In genomic region chr6:30026799-30027198, GRCm38 (mm10) we compare ENCODE assay signal across 8 mouse cellular contexts. TPM values are rescaled to one million over a fixed set of nuclear protein-coding genes. Genes with fewer than 3 reads are reported as not detected.
DNase-seq lines count a peak whose midpoint lies in the region; ATAC-seq and TF ChIP-seq lines count a peak whose summit lies in the region.
"Had no signal": no experiment of that assay in that cellular context is flagged by ENCODE, and none has a peak within 500 bp of the region (broad histone marks: within the 10 kb centered on the region; RNA-seq: fewer than 3 reads in every experiment).

No protein-coding gene starts in this region.

- WGBS in embryonic facial prominence, embryonic 10.5 days: 36% methylated on average over 10 of the region's 10 CpGs
- 22% methylated on average over 10 of the region's 10 CpGs for WGBS in intestine, postnatal 0 days
- WGBS in cerebellum, adult 2 months: 65% methylated on average over 10 of the region's 10 CpGs

- DNase-seq in adrenal gland, adult 8-10 months: peak; percentile 36
- DNase-seq in embryonic facial prominence, embryonic 10.5 days (ENCODE audit: low spot score): peak; percentile 64
- DNase-seq in lung, postnatal 14 days: peak; percentile 69
- DNase-seq in cerebellum, adult 2 months: no peak
- DNase-seq in layer of hippocampus, postnatal 25 days (ENCODE audit: extremely low spot score in 1 of 2, low spot score in 1 of 2): no peak
- no peak for DNase-seq in ovary, postnatal 10 days (ENCODE audit: low spot score)
- DNase-seq: liver, embryonic 13.5 days had no signal

- H3K36me3 ChIP-seq in embryonic facial prominence, embryonic 10.5 days (replicated peaks): no peaks in the 10 kb centered on the region
- no peaks in the 10 kb centered on the region for H3K36me3 ChIP-seq in intestine, postnatal 0 days (ENCODE audit: control insufficient read depth, insufficient read depth)
- H3K36me3 ChIP-seq: liver, embryonic 13.5 days had no signal

- H3K4me2 ChIP-seq in intestine, postnatal 0 days (replicated peaks; ENCODE audit: low read depth): peak overlapping the region; percentile 32
- H3K4me2 ChIP-seq: liver, embryonic 13.5 days had no signal

- no peaks in the 10 kb centered on the region for H3K27me3 ChIP-seq in embryonic facial prominence, embryonic 10.5 days (replicated peaks; ENCODE audit: low read depth, poor library complexity, severe bottlenecking)
- H3K27me3 ChIP-seq in intestine, postnatal 0 days (replicated peaks; ENCODE audit: control insufficient read depth, insufficient read depth, low read length): no peaks in the 10 kb centered on the region
- no peaks in the 10 kb centered on the region for H3K27me3 ChIP-seq in cerebellum, adult 2 months (ENCODE audit: control insufficient read depth, insufficient read depth, low read length)
- H3K27me3 ChIP-seq: liver, embryonic 13.5 days had no signal

- no peak for TF ChIP-seq POLR2A in cerebellum, adult 2 months (IDR thresholded peaks at IDR 0.05; ENCODE audit: borderline replicate concordance, insufficient read depth, low read length)

- peak; percentile 70 for ATAC-seq in intestine, postnatal 0 days

- H3K4me1 ChIP-seq in embryonic facial prominence, embryonic 10.5 days: peaks cover 10% of the 10 kb centered on the region
- no peaks in the 10 kb centered on the region; the same call in 1 of the 2 replicates for H3K4me1 ChIP-seq in intestine, postnatal 0 days (replicated peaks; ENCODE audit: control insufficient read depth, insufficient read depth, low read length)
- H3K4me1 ChIP-seq in cerebellum, adult 2 months (ENCODE audit: control insufficient read depth, insufficient read depth, low read length): no peaks in the 10 kb centered on the region
- H3K4me1 ChIP-seq: liver, embryonic 13.5 days had no signal

- no peak for TF ChIP-seq CTCF in intestine, postnatal 0 days (IDR thresholded peaks at IDR 0.05; ENCODE audit: low read depth)
- no peak for TF ChIP-seq CTCF in cerebellum, adult 2 months (IDR thresholded peaks at IDR 0.05; ENCODE audit: borderline replicate concordance, insufficient read depth, low read depth, low read length)

- no peak overlapping the region for H3K9ac ChIP-seq in intestine, postnatal 0 days (ENCODE audit: low read depth, low read length)
- H3K9ac ChIP-seq: liver, embryonic 13.5 days had no signal

- H3K9me3 ChIP-seq in embryonic facial prominence, embryonic 10.5 days: no peaks in the 10 kb centered on the region
- no peaks in the 10 kb centered on the region for H3K9me3 ChIP-seq in intestine, postnatal 0 days (ENCODE audit: control insufficient read depth)

- H3K4me3 ChIP-seq in embryonic facial prominence, embryonic 10.5 days: no peak overlapping the region
- no peak overlapping the region for H3K4me3 ChIP-seq in intestine, postnatal 0 days (ENCODE audit: low read depth, low read length)
- no peak overlapping the region for H3K4me3 ChIP-seq in cerebellum, adult 2 months (replicated peaks; ENCODE audit: insufficient read depth, low read depth, low read length)
- H3K4me3 ChIP-seq: liver, embryonic 13.5 days had no signal

- peak overlapping the region; percentile 3; the same call in 1 of the 2 replicates for H3K27ac ChIP-seq in embryonic facial prominence, embryonic 10.5 days (replicated peaks)
- no peak overlapping the region for H3K27ac ChIP-seq in intestine, postnatal 0 days (ENCODE audit: low read depth, low read length)
- no peak overlapping the region for H3K27ac ChIP-seq in cerebellum, adult 2 months (ENCODE audit: insufficient read depth, low read length)
- H3K27ac ChIP-seq: liver, embryonic 13.5 days had no signal

RNA-seq across cellular contexts. Expression of gene Nrf1, which starts 21.0 kb away (rescaled TPM):
- total RNA-seq in adrenal gland, adult 8-10 months (2022): 10 to 100 TPM; 22.4 to 35.5 (median 27.2) TPM
- polyA plus RNA-seq in embryonic facial prominence, embryonic 10.5 days (2016; fragmentation: Nextera tagmentation; extraction: Ambion mirVana): 92.1 and 94.9 TPM in 2 replicates
- polyA plus RNA-seq in intestine, postnatal 0 days (2015; fragmentation: Nextera tagmentation; extraction: Ambion mirVana): 14.0 and 14.6 TPM in 2 replicates
- polyA plus RNA-seq in cerebellum, adult 2 months (2012; rRNA removed): 29.3 and 29.6 TPM in 2 replicates
- 10 to 100 TPM; 19.7 to 23.4 TPM for total RNA-seq in layer of hippocampus, postnatal 25 days (2021)

Comparison
In these comparisons a context has a peak if more than half of its experiments do, and no peak if none do; other contexts are left out.
1. DNase-seq: peak in adrenal gland, adult 8-10 months (single experiment), embryonic facial prominence, embryonic 10.5 days (single experiment) and lung, postnatal 14 days (single experiment); none in cerebellum, adult 2 months (0 of 2), layer of hippocampus, postnatal 25 days (0 of 2) and ovary, postnatal 10 days (single experiment).